In genomic region chr1:180848511-180849241, GRCm38 (mm10) we compare ENCODE assay signal across 8 mouse cellular contexts. TPM values are rescaled to one million over a fixed set of nuclear protein-coding genes. Genes with fewer than 3 reads are reported as not detected.
DNase-seq lines count a peak whose midpoint lies in the region; ATAC-seq lines count a peak whose summit lies in the region.

No protein-coding gene starts in this region.

- 0 out of 2 replicates have a peak, but pooled peaks have one; percentile 6 for ATAC-seq in erythroblast, adult 5-6 weeks (replicated peaks; ENCODE audit: low FRiP score, poor library complexity, severe bottlenecking)
- ATAC-seq in limb, embryonic 15.5 days (ENCODE audit: insufficient number of reproducible peaks, low FRiP score, low TSS enrichment, low read depth): no peak
- peak; percentile 39 for ATAC-seq in midbrain, embryonic 16.5 days

- peaks cover 38% of the 10 kb centered on the region for H3K4me1 ChIP-seq in heart, embryonic 10.5 days
- H3K4me1 ChIP-seq in limb, embryonic 15.5 days: peaks cover 27% of the 10 kb centered on the region
- H3K4me1 ChIP-seq in midbrain, embryonic 16.5 days (ENCODE audit: control insufficient read depth, insufficient read depth, low read length): peaks cover 36% of the 10 kb centered on the region

- H3K27me3 ChIP-seq in heart, embryonic 10.5 days (ENCODE audit: insufficient read depth, poor library complexity, severe bottlenecking): no peaks in the 10 kb centered on the region
- H3K27me3 ChIP-seq in limb, embryonic 15.5 days: no peaks in the 10 kb centered on the region
- H3K27me3 ChIP-seq in midbrain, embryonic 16.5 days (ENCODE audit: control insufficient read depth, insufficient read depth, low read depth, low read length): no peaks in the 10 kb centered on the region

- peak overlapping the region; percentile 93 for H3K27ac ChIP-seq in heart, embryonic 10.5 days
- peak overlapping the region; percentile 96 for H3K27ac ChIP-seq in limb, embryonic 15.5 days
- H3K27ac ChIP-seq in midbrain, embryonic 16.5 days (ENCODE audit: low read length): peak overlapping the region; percentile 89

- peak; percentile 97 for DNase-seq in 416B (ENCODE audit: low read depth)
- DNase-seq in adrenal gland, postnatal 36 days: peak; percentile 55 to 63
- DNase-seq in heart, embryonic 10.5 days (ENCODE audit: low spot score): peak; percentile 81
- peak; percentile 60 for DNase-seq in kidney, adult 9 months
- peak; percentile 64 to 76 for DNase-seq in spleen, postnatal 36 days (ENCODE audit: low spot score in 2 of 2)

- peak overlapping the region; percentile 51 for H3K4me3 ChIP-seq in heart, embryonic 10.5 days
- peak overlapping the region; percentile 32 for H3K4me3 ChIP-seq in limb, embryonic 15.5 days
- peak overlapping the region; percentile 26 for H3K4me3 ChIP-seq in midbrain, embryonic 16.5 days (ENCODE audit: low read depth, low read length)

- H3K36me3 ChIP-seq in heart, embryonic 10.5 days: no peaks in the 10 kb centered on the region
- no peaks in the 10 kb centered on the region for H3K36me3 ChIP-seq in limb, embryonic 15.5 days
- H3K36me3 ChIP-seq in midbrain, embryonic 16.5 days (ENCODE audit: control insufficient read depth, insufficient read depth, low read length): no peaks in the 10 kb centered on the region

- peak overlapping the region; percentile 54 for H3K4me2 ChIP-seq in limb, embryonic 15.5 days
- peak overlapping the region; percentile 55 for H3K4me2 ChIP-seq in midbrain, embryonic 16.5 days (ENCODE audit: low read length)

- 0 out of 2 replicates have a peak overlapping the region, but pooled peaks have one; percentile 8 for H3K9ac ChIP-seq in limb, embryonic 15.5 days
- peak overlapping the region; percentile 52 for H3K9ac ChIP-seq in midbrain, embryonic 16.5 days (ENCODE audit: low read depth, low read length)

- 11% methylated on average over 11 of the region's 11 CpGs for WGBS in heart, embryonic 10.5 days
- WGBS in limb, embryonic 15.5 days: 14% methylated on average over 11 of the region's 11 CpGs
- WGBS in midbrain, embryonic 16.5 days: 4% methylated on average over 11 of the region's 11 CpGs

- no peaks in the 10 kb centered on the region for H3K9me3 ChIP-seq in heart, embryonic 10.5 days
- H3K9me3 ChIP-seq in limb, embryonic 15.5 days: no peaks in the 10 kb centered on the region
- H3K9me3 ChIP-seq in midbrain, embryonic 16.5 days (replicated peaks; ENCODE audit: control insufficient read depth, low read length, poor library complexity, severe bottlenecking): no peaks in the 10 kb centered on the region

RNA-seq across cellular contexts. Expression of gene Sde2, which starts 2.3 kb away (rescaled TPM):
- total RNA-seq in adrenal gland, postnatal 36 days (2021): 10 to 100 TPM; 24.6 to 30.5 TPM
- total RNA-seq in erythroblast, adult 5-6 weeks (2015; ENCODE audit: low replicate concordance): 17.3 and 29.4 TPM in 2 replicates
- total RNA-seq in erythroblast, adult 5-6 weeks (2017; ENCODE audit: low replicate concordance): 34.7 and 53.5 TPM in 2 replicates
- polyA plus RNA-seq in heart, embryonic 10.5 days (2016; fragmentation: Nextera tagmentation; extraction: Ambion mirVana): 32.3 and 39.8 TPM in 2 replicates
- 37.0 and 39.0 TPM in 2 replicates for polyA plus RNA-seq in limb, embryonic 15.5 days (2015; fragmentation: Nextera tagmentation; extraction: Ambion mirVana)
- polyA plus RNA-seq in midbrain, embryonic 16.5 days (2015; fragmentation: Nextera tagmentation; extraction: Ambion mirVana): 32.1 and 32.9 TPM in 2 replicates

RNA-seq across cellular contexts. Expression of gene H3f3a, which starts 34.9 kb away (rescaled TPM):
- 100 to 1,000 TPM; 680 to 813 TPM for total RNA-seq in adrenal gland, postnatal 36 days (2021)
- total RNA-seq in erythroblast, adult 5-6 weeks (2015; ENCODE audit: low replicate concordance): 966 and 1,002 TPM in 2 replicates
- total RNA-seq in erythroblast, adult 5-6 weeks (2017; ENCODE audit: low replicate concordance): 1,471 and 1,473 TPM in 2 replicates
- 1,530 and 1,842 TPM in 2 replicates for polyA plus RNA-seq in heart, embryonic 10.5 days (2016; fragmentation: Nextera tagmentation; extraction: Ambion mirVana)
- polyA plus RNA-seq in limb, embryonic 15.5 days (2015; fragmentation: Nextera tagmentation; extraction: Ambion mirVana): 2,561 and 2,592 TPM in 2 replicates
- polyA plus RNA-seq in midbrain, embryonic 16.5 days (2015; fragmentation: Nextera tagmentation; extraction: Ambion mirVana): 2,888 and 3,200 TPM in 2 replicates

RNA-seq across cellular contexts. Expression of gene Lefty2, which starts 44.2 kb away (rescaled TPM):
- total RNA-seq in adrenal gland, postnatal 36 days (2021): 1 to 10 TPM in 1 of 2 experiments, under 1 TPM in 1; 0.43 to 1.2 TPM
- total RNA-seq in erythroblast, adult 5-6 weeks (2015; ENCODE audit: low replicate concordance): not detected in 2 replicates
- not detected in 2 replicates for total RNA-seq in erythroblast, adult 5-6 weeks (2017; ENCODE audit: low replicate concordance)
- 0.23 TPM in 2 replicates for polyA plus RNA-seq in heart, embryonic 10.5 days (2016; fragmentation: Nextera tagmentation; extraction: Ambion mirVana)
- 0.28 TPM in 1 of 2 replicates, not detected in the other for polyA plus RNA-seq in limb, embryonic 15.5 days (2015; fragmentation: Nextera tagmentation; extraction: Ambion mirVana)
- 4.7 and 5.0 TPM in 2 replicates for polyA plus RNA-seq in midbrain, embryonic 16.5 days (2015; fragmentation: Nextera tagmentation; extraction: Ambion mirVana)

RNA-seq across cellular contexts. Expression of gene Pycr2, which starts 55.4 kb away (rescaled TPM):
- 10 to 100 TPM; 42.9 to 45.6 TPM for total RNA-seq in adrenal gland, postnatal 36 days (2021)
- total RNA-seq in erythroblast, adult 5-6 weeks (2015; ENCODE audit: low replicate concordance): 9.0 and 9.8 TPM in 2 replicates
- 5.8 and 7.0 TPM in 2 replicates for total RNA-seq in erythroblast, adult 5-6 weeks (2017; ENCODE audit: low replicate concordance)
- 89.4 and 114 TPM in 2 replicates for polyA plus RNA-seq in heart, embryonic 10.5 days (2016; fragmentation: Nextera tagmentation; extraction: Ambion mirVana)
- 93.9 and 102 TPM in 2 replicates for polyA plus RNA-seq in limb, embryonic 15.5 days (2015; fragmentation: Nextera tagmentation; extraction: Ambion mirVana)
- polyA plus RNA-seq in midbrain, embryonic 16.5 days (2015; fragmentation: Nextera tagmentation; extraction: Ambion mirVana): 68.3 and 71.7 TPM in 2 replicates
